Mouse (Mus musculus): ENCODE data around the gene Endov.

Endov gene

DNA sequence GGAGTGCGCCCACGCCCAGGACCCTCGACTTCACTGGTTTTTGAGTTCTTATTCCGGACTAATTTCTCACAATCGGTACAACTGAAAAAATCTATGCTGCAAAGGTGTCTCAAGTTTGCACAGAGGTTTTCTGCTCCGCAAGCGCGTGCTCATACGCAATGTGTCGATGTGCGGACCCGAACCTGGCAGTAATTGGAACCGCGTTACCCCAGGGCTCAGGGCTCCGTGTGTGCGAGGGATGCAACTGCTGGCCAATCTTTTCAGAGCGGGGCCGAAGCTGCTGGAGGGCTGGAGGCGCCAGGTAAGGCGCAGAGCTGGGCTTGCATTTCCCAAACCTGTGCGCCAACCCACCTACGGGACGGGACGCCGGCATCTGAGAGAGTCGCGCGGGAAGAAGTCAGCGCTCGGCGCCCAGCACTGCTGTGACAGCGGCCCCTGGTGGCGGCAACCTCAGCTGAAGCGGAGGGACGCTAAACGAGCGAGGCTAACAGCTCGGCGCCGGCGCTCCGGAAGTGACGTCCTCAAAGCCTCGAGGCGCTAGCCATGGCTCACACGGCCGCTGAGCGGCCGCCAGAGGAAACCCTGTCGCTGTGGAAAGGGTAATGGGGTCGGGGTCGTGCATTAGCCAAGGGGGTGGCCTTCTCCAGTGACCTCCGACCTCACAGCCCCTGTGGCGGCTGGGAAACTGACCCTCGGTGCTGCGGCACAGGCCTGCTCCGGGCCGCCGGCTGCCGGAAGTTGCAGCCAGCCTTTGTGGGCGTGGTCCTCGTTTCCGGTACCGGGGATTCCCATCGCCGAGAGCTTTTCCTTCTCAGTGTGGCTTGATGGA lies at the start of gene Endov:
Endov (plus strand) TSS at position 487 of the 829 bp plus-strand sequence.
- in situ Hi-C loops (cut with MboI, MseI), result no loop called here

DNA sequence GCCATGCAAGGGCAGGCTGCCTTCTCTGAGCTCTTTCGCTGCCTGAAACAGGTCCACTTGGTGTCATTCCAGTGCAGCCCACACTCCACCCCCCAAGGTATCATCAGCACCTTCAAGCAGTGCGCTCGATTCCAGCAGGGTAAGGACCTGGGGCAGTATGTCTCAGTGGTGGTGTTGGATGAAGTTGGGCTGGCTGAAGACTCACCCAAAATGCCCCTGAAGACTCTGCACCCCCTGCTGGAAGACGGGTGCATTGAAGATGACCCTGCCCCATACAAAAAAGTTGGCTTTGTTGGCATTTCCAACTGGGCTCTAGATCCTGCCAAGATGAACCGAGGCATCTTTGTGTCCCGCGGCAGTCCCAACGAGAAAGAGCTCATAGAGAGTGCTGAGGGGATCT lies 48.9 kb upstream of the Endov start:
- in situ Hi-C loops (cut with MboI, MseI), result no loop called here

DNA sequence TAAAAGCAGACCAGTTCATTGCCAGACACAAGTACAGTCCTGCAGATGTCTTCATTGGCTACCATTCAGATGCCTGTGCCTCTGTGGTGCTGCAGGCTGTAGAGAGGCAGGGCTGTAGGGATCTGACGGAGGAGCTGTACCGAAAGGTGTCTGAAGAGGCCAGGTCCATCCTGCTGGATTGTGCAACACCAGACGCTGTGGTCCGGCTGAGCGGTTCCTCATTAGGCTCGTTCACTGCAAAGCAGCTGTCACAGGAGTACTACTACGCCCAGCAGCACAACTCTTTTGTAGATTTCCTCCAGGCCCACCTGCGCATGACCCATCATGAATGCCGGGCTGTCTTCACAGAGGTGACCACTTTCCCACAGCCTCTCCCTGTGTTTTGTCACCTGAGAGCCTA lies 47.7 kb upstream of the Endov start:
- in situ Hi-C loops (cut with MboI, MseI), result no loop called here

DNA sequence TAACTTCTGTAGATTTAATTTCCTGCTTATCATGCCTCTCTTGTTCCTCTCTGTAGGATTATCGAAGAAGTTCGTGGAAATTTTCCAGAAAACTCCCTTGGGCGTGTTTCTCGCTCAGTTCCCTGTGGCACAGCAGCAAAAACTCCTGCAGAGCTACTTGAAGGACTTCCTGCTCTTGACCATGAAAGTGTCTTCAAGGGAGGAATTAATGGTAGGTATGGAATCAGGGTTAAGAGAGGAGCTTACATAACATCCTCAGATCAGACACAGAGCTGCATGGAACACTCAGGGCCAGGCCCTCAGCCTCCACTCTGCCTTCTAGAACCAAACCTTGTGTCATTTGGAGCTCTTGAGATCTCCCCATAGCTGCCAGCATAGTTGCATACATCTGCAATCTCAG lies 35.0 kb upstream of the Endov start:
- in situ Hi-C loops (cut with MboI, MseI), result no loop called here

DNA sequence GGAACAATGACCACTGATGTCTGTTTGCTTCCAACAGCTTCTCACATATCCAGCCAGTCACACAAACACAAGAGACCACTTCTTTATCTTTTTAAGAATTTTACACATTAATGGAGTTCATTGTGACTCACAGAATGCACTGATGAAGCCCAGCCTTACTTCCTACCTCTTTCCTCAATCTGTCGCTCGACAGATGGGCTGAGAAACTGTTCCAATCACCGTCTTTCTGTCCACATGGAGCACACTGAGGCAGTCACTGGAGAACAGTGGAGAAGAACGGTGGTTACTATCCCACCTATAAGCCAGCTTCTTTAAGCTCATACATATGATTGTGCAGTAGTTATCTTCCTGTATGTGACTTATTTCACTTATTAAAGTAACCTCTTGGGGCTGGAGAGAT lies 13.3 kb upstream of the Endov start:
- in situ Hi-C loops (cut with MboI, MseI), result no loop called here

DNA sequence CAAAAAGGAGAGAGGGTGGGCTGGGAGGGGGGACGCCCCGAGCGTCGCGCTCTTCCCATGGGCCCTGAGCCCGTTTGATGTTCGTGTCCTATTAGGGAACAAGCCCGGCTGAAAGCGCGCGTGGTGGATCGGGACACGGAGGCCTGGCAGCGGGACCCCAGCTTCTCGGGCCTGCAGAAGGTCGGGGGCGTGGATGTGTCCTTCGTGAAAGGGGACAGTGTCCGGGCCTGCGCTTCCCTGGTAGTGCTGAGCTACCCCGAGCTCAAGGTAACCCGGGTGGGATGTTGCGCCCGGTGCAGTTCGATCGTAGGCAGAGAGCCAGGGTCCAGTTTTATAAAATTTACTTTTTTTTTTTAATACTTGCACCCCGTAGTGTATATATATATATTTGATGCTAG lies 542 bp downstream of the Endov start:
- in situ Hi-C loops (cut with MboI, MseI), result no loop called here

DNA sequence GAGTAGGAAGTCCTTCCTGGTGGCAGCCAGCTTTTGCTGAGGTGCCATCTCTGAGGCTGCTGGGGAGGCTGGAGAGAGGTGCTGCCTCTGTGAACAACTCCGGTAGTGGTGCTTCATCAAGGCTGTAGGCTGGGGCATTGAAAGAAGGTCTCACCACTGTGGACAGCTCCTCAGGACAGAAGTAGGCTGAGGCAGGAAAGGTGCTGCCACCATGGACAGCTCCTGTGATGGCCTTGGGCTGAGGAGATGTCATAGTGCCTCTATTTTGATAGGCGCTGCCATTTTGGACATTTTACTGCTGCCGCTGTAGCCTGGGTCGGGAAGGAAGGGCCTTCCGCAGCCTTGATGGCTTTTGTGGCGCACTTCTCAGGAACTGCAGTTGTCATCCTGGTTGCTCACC lies 1.7 kb downstream of the Endov start:
- in situ Hi-C loops (cut with MboI, MseI), result no loop called here

DNA sequence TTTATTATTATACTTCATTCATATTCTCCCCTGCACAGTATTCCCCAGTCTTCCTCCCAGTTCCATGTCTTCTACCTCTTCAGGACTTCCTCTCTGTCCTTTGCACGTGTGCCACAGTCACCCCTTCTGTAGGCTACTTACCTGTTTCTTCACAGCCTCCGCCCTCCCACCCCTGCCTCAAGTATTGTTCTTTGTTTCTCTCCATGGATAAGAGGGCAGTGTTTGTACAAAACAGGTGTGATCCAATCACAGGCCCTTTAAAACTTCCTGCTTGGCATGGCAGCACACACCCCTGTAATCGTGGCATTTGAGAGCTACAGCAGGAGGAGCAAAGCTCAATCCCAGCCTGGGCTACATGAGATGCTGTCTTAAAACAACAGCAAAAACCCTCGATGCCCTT lies 2.4 kb downstream of the Endov start:
- in situ Hi-C loops (cut with MboI, MseI), result no loop called here

DNA sequence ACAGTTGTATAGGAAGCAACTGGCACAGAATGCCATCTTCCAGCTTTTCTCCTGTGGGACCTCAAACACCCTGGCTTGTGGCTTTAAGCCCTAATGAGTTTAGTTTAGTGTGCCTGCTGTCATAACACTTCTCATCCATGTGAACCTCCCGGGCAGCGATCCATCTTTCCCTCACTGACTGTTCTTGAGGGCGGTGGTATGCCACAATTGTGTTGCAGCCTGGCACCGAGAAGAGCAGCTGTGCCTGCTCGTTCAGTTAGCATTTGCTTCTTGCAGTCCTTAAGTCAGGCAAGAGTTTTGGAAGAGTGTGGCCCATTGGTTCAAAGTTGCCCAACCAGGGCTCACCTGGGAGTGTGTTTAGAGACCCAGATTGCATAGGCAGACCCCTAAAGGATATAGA lies 5.0 kb downstream of the Endov start:
- in situ Hi-C loops (cut with MboI, MseI), result no loop called here

DNA sequence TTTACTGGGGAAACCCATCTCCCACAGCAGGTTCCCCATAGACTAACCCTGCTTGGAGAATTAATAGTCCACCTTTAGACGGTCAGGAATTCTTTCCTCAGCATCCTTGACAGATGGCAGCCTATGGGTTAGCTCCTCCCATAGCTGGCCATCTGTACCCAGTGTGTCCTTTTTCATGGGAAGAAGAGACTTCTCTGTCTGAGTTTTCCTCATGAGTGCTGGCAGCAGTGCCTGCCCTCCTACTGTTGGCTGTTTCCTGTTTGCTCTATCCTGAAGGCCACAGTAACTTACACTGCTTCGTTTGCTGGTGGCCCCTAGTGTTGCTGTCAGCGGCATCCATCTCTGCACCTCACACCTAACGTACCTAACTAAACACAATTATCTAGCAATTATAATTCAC lies 6.3 kb downstream of the Endov start:
- in situ Hi-C loops (cut with MboI, MseI), result no loop called here

DNA sequence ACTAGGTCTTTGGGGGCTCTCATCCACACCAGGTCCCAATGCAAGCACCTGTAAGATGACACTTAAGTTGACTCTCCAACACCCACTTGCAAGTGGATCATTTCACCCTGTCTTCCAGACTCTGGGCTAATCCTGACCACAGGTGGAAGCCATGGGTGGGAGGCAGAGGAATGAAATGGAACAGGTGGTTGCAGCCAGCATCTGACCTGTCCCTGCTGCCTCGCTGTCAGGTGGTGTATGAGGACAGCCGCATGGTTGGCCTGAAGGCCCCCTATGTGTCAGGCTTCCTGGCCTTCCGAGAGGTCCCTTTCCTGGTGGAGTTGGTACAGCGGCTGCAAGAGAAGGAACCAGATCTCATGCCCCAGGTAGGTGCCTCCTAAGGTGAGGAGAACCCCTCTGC lies 8.2 kb downstream of the Endov start:
- in situ Hi-C loops (cut with MboI, MseI), result no loop called here

DNA sequence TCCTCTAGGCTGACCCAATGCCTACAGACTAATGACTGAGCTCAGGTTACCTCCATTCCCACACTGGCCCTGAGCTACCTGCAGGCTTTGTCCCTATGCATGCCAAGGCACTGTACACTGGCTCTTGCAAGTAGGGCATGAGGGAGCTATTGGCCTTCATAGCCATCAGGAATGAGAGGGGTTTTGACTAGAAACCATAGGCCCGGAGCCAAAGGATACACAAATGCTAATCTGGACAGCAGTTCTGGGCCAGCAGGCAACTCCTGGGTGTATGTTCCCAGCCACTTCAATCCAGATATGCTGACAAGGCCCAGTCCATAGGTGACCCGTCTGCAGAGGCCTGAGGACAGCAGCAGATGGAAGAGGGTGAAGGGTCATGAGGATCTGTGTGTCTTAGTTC lies 8.9 kb downstream of the Endov start:
- in situ Hi-C loops (cut with MboI, MseI), result loop anchor here (5.0 kb wide), 1 partner anchor 397 kb away; no protein-coding TSS in a partner anchor

DNA sequence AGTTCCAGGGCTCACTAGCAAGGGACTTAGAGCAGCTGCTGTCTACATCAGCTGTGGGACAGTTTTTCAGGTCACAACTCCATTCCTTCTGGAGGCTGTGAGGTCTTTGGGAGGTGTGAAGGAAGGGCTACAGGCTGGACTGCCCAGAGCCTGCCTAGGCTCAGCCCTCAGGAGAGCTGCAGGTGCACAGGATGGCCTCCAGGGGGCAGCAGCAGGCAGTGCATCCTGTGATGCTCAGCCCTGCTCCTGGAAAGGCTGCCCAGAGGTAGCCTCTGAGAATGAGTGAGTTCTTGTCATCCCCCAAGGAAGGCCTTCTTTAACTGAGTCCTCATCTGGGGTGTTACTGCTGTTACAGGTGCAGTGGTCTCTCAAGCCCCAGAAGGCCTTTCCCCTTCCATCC lies 12.5 kb downstream of the Endov start:
- in situ Hi-C loops (cut with MboI, MseI), result loop anchor here (5.0 kb wide), 1 partner anchor 394 kb away; no protein-coding TSS in a partner anchor

DNA sequence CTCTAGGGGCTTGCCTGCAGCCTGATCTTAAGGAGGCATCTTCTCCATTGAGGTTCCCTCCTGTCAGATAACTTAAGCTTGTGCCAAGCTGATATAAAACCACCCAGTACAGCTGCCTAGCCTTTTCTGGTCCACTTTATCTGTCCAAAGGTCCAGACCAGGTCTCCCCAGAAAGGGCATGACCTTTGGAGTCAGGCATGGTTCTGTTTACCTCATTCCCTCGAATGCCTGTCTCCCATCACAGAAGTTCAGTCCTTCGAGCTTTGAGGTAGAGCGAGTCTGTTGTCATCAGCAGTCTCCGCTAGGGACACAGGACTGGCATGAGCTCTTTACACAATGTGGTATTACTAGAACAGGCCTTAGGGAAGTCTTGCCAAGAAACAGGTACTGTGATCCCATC lies 15.2 kb downstream of the Endov start:
- in situ Hi-C loops (cut with MboI, MseI), result no loop called here

DNA sequence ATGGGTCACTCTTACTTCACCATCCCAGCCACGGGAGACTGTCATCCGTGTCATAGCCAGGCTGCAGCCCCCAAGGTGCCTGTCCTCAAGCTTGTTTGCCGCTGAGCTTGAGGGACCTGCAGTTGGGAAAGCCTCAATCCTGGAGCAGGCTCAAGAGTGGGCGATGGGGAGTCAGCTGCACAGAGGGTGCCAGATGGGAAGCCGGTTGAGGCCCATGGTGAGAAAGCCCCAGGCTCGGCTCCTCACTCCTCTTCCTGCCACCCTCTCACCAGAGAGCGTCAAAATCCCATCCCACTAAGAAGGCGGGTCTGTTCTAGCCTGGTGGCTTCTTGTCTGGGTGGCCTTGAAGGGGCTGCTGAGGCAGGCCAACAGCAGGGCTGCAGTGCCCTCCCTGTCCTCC lies 16.6 kb downstream of the Endov start:
- in situ Hi-C loops (cut with MboI, MseI), result no loop called here

DNA sequence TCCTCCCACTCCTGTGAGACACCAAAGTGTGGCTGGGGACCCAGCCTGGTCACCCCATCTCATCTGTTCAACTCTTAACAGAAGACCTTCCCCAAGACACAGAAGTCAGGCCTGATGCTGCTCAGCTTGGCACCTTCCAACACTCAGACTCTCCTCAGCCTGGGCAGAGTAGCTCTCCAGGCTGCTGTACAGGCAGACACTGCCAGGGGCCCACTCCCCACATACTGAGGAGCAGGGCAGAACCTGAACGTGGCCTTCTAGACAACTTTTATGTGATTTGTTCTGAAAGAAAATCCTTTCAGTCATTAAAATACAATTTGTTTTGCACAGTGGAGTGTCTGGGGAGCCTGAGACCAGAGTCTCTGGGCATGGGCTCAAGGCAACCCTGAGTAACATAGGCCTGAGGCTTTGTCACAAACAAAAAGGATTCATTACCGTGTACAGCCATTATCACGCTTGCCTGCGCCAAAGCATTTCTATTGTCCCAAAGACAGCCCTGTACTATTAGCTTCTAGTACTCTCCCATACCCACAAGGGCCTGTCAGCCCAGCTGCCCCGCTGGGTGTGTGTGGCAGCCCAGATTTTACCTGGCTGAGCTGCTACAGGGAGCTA lies 18.1 kb downstream of the Endov start:
- in situ Hi-C loops (cut with MboI, MseI), result no loop called here

DNA sequence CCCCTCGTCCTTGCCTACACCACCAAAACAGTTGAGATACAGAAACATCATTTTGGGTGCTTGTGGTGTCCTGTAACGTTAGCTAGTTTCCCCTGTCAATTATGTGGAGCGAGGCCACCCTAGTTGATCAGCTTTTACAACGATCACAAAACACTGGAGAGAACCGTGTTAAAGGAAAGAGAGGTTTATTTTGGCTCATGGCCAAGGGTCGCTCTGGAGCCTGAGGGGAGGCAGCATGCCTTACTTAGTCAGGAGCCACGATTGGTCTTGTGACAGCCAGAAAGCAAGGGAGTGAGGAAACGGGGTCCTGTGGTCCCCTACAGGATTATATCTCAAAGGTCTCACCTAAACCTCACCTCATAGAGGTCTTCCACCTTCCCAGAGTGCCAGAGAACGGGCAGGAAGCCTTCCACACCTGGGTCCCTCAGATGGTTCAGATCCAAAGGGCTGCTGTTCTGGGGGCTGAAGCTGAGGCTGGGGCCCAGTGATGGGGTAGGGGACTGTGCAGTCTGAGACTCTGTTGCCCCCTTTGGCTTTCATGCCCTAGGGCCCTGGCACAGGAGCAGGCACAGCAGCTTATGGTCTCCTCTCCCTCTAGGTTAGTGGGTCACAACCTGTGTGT lies 22.0 kb downstream of the Endov start:
- in situ Hi-C loops (cut with MboI, MseI), result no loop called here

DNA sequence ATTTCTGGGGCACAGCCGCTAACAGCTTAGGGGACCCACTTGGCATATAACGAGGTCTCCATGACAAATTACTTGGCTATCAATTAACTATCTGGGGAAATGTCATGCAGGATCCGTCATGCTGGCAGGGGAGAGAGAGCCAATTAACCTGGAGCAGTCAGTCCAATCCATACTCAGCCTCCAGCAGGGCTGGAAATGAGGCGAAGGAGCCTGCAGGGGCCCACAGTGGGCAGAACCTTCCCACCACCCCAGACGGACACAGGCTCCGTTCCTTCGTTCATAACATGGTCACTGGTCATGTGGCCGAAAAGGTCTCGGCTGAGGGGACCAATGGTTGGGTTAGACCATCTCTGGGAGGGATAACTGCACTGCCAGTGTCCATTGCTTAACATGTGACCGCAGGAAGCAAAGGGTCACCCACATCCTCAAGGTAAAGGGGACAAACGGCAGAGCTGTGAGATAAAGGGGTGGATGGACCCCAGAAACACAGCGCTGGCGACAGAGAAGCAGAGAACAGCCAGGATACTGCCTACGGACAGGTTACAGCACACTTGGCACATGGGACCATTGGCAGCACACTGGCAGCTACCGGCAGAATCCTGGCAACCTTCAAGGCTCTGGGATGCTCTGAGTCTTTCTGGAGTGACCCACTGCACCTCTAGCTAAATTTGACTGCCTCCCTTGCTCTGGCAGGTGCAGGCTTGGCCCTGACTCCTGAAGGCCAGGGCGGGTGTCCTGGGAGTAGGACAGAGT lies 23.1 kb downstream of the Endov start:
- in situ Hi-C loops (cut with MboI, MseI), result no loop called here

DNA sequence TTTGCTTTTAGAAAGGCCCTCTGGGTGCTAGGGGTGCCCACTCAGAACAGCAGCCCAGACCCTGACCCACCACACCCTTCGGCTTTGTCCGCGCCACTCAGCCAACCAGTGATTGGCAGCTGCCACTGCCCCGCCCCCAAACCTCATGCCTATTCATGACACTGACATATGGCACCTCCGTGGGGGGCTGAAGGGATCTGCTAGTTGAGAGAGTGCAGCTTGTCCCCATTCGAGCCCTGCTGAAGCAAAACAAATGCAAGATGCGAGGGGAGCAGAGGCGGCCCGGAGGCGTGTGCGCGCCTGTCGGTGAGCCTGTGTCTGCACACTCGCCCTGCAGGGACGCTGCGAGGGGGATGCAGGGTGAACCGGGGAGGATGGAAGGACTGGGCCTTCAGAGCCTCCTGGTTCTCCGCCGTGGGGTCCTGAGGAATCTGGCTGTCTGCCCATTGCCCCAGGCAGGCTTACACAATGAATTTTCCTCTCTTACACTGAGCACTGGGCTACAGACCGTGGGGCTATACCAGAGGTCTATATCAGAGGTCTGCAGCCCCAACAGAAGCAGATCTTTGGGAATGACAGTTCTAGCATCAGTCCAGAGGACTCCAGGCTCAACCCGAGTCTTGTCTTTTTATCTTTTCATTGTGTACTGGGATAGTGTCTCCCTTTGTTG lies 24.0 kb downstream of the Endov start:
- in situ Hi-C loops (cut with MboI, MseI), result no loop called here

DNA sequence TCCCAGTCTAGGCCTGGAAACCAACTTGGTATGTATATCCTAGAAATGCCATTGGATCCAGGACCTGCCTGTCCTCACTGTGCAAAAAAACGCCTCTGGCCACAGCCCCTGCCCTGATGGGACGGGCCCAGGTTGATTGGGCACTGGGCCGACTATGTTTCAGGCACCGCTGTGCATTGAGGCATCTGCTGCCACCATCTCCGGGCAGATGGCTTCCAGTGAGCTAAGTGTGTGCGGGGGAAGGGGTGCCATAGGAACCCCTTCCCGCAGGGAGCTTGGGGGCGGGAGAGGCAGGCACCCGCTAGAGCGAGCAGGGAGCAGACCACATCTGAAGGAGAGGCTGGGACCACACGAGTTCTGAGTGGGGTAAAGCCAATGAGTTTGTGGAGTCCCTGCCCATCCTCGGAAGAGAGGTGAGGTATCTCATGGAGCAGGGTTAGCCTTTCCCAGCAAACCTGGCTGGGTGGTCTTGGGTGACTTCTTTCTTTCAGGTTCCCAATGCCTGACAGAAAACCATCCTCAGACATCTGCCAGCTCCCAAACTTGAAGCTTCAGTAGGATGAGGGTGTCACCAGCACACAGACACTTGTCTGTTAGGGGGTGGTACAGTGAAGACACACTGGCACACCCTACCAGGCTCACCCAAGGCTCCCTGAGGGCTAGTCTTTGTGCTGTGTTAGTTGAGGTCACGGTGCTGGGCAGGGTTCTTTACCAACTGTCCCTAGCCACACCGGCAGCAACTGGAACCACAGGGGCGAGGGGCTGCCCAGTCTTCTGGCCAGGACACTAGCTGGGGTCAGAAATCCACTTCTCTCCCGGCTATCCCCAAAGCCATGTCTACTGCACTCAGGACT lies 24.9 kb downstream of the Endov start:
- in situ Hi-C loops (cut with MboI, MseI), result no loop called here

Measured in T-helper 2 cell (primary cell).